Mouse (Mus musculus) liver, postnatal 0 days (tissue): ENCODE results near the gene Ehd2. TPM values are rescaled to one million over a fixed set of nuclear protein-coding genes. Genes with fewer than 3 reads are reported as not detected.

Source experiments
- ATAC-seq: fragments of 200-750 bp; cut with Nextera tagmentation; 2 replicates; pipeline ENCODE4 v1.8.0; 2017; ENCODE audit warnings: mild to moderate bottlenecking, moderate library complexity
- DNase-seq: peaks from one replicate; pipeline ENCODE4 v3.0.0-alpha.2; 2016
- H3K27ac ChIP-seq: fragments of 300-500 bp; sonication (generic); 2 replicates; pipeline ENCODE4 v1.5.1; 2014; ENCODE audit warnings: antibody characterized with exemption, moderate library complexity, mild to moderate bottlenecking, low read depth
- H3K27me3 ChIP-seq: fragments of 300-500 bp; sonication (generic); 2 replicates; pipeline ENCODE4 v1.6.1; 2014; ENCODE audit warnings: low read length, control low read depth, mixed read lengths; ENCODE audit not compliant: insufficient read depth
- H3K36me3 ChIP-seq: fragments of 300-500 bp; sonication (generic); replicated peaks from 2 replicates; pipeline ENCODE4 v1.6.1; 2014; ENCODE audit warnings: mild to moderate bottlenecking, control low read depth, low read length, moderate library complexity, mixed read lengths; ENCODE audit not compliant: insufficient read depth
- H3K4me1 ChIP-seq: fragments of 300-500 bp; sonication (generic); 2 replicates; pipeline ENCODE4 v1.6.1; 2014; ENCODE audit warnings: antibody characterized with exemption, mild to moderate bottlenecking, control low read depth; ENCODE audit not compliant: insufficient read depth
- H3K4me2 ChIP-seq: fragments of 300-500 bp; sonication (generic); 2 replicates; pipeline ENCODE4 v1.6.1; 2014; ENCODE audit warnings: low read depth, mild to moderate bottlenecking, low read length, moderate library complexity, mixed read lengths
- H3K4me3 ChIP-seq: fragments of 300-500 bp; sonication (generic); 2 replicates; pipeline ENCODE4 v1.5.1; 2014; ENCODE audit warnings: low read depth, low read length
- H3K9ac ChIP-seq: fragments of 300-500 bp; sonication (generic); replicated peaks from 2 replicates; pipeline ENCODE4 v1.6.1; 2014; ENCODE audit warnings: mild to moderate bottlenecking, moderate library complexity
- H3K9me3 ChIP-seq: fragments of 300-500 bp; sonication (generic); 2 replicates; pipeline ENCODE4 v1.6.1; 2016; ENCODE audit warnings: mild to moderate bottlenecking, control low read depth, low read length, mixed read lengths
- CTCF ChIP-seq: sonication (generic); IDR thresholded peaks from 2 replicates; pipeline ENCODE4 v1.5.1; 2016; ENCODE audit warnings: antibody characterized with exemption, low read depth
- EP300 ChIP-seq: IDR thresholded peaks from 2 replicates; pipeline ENCODE4 v1.6.1; 2016; ENCODE audit warnings: antibody characterized with exemption, low read depth, mild to moderate bottlenecking
- WGBS: fragments of 180-500 bp; shearing (Covaris S2); extraction: QIAGEN DNeasy Blood & Tissue Kit; methylation state at CpG from one replicate; pipeline ENCODE4 v1.1.7; 2014; ENCODE audit not compliant: insufficient replicate concordance; 5-methylcytosine and 5-hydroxymethylcytosine counted together
- polyA plus RNA-seq: library from polyadenylated mRNA; unstranded; fragments of >200 nt; fragmentation: Nextera tagmentation; extraction: Ambion mirVana; gene quantifications from 2 replicates; pipeline ENCODE4 v1.2.1, GENCODE M21; 2015

Ehd2 gene
- polyA plus RNA-seq, 1 experiment from 2014 or later, result 2.7 TPM

GRCm38 (mm10) chr7:15912183-15912582 is 55.2 kb downstream of the Ehd2 start:
- Histone ChIP-seq H3K27me3 (no peaks in the 10 kb centered on the region), H3K9ac (no peak overlapping the region), H3K36me3 (peaks cover 5% of the 10 kb centered on the region; the same call in 1 of the 2 replicates), H3K4me1 (no peaks in the 10 kb centered on the region), H3K4me2 (no peak overlapping the region), H3K9me3 (no peaks in the 10 kb centered on the region), H3K4me3 (no peak overlapping the region), H3K27ac (no peak overlapping the region)
- 2% methylated on average over 4 of the region's 4 CpGs for WGBS
- TF ChIP-seq CTCF, result peak; percentile 83
- no peak for TF ChIP-seq EP300
- peak; percentile 35; the same call in 1 of the 2 replicates for ATAC-seq
- DNase-seq, result peak; percentile 83

GRCm38 (mm10) chr7:15910521-15910920 is 56.8 kb downstream of the Ehd2 start:
- no peak overlapping the region for H3K9ac ChIP-seq
- DNase-seq (no peak), ATAC-seq (no peak)
- H3K27me3 ChIP-seq, result no peaks in the 10 kb centered on the region
- WGBS, result 68% methylated on average over 5 of the region's 5 CpGs
- no peak for TF ChIP-seq EP300
- TF ChIP-seq CTCF, result no peak
- H3K9me3 ChIP-seq, result no peaks in the 10 kb centered on the region
- H3K4me3 ChIP-seq, result no peak overlapping the region
- no peaks in the 10 kb centered on the region for H3K4me1 ChIP-seq
- no peak overlapping the region for H3K27ac ChIP-seq
- no peaks in the 10 kb centered on the region for H3K36me3 ChIP-seq
- H3K4me2 ChIP-seq, result no peak overlapping the region

- Histone ChIP-seq H3K4me1 (no peaks in the 10 kb centered on the region), H3K9me3 (no peaks in the 10 kb centered on the region), H3K27ac (no peak overlapping the region), H3K4me3 (no peak overlapping the region), H3K4me2 (no peak overlapping the region), H3K27me3 (no peaks in the 10 kb centered on the region), H3K9ac (no peak overlapping the region), H3K36me3 (no peaks in the 10 kb centered on the region)
- DNase-seq (no peak), ATAC-seq (no peak)
- 67% methylated on average over 8 of the region's 8 CpGs for WGBS
- TF ChIP-seq CTCF (no peak), EP300 (no peak)
Measured at GRCm38 (mm10) chr7:15907971-15908590, 59.3 kb downstream of the Ehd2 start.

- H3K4me3 ChIP-seq, result no peak overlapping the region
- ATAC-seq (no peak), DNase-seq (no peak)
- no peaks in the 10 kb centered on the region for H3K4me1 ChIP-seq
- H3K27me3 ChIP-seq, result no peaks in the 10 kb centered on the region
- 63% methylated on average over 1 of the region's 1 CpGs for WGBS
- no peaks in the 10 kb centered on the region for H3K36me3 ChIP-seq
- no peaks in the 10 kb centered on the region for H3K9me3 ChIP-seq
- no peak for TF ChIP-seq CTCF
- no peak overlapping the region for H3K27ac ChIP-seq
- H3K4me2 ChIP-seq, result no peak overlapping the region
- H3K9ac ChIP-seq, result no peak overlapping the region
Measured at GRCm38 (mm10) chr7:15906602-15907001, 60.8 kb downstream of the Ehd2 start.

- Histone ChIP-seq H3K9me3 (no peaks in the 10 kb centered on the region), H3K36me3 (no peaks in the 10 kb centered on the region), H3K4me1 (no peaks in the 10 kb centered on the region), H3K4me2 (no peak overlapping the region), H3K9ac (no peak overlapping the region), H3K27me3 (no peaks in the 10 kb centered on the region), H3K27ac (no peak overlapping the region), H3K4me3 (no peak overlapping the region)
- ATAC-seq, result no peak
- TF ChIP-seq CTCF, result no peak
- TF ChIP-seq EP300, result no peak
- no peak for DNase-seq
- WGBS, result 68% methylated on average over 7 of the region's 7 CpGs
Measured at GRCm38 (mm10) chr7:15905861-15906260, 61.5 kb downstream of the Ehd2 start.

GRCm38 (mm10) chr7:15901366-15902048 is 65.9 kb downstream of the Ehd2 start:
- WGBS, result 63% methylated on average over 9 of the region's 9 CpGs
- Histone ChIP-seq H3K4me2 (no peak overlapping the region), H3K9ac (no peak overlapping the region), H3K27me3 (no peaks in the 10 kb centered on the region), H3K4me1 (no peaks in the 10 kb centered on the region), H3K9me3 (no peaks in the 10 kb centered on the region), H3K36me3 (no peaks in the 10 kb centered on the region), H3K4me3 (no peak overlapping the region), H3K27ac (no peak overlapping the region)
- ATAC-seq (no peak), DNase-seq (no peak)
- TF ChIP-seq CTCF (no peak), EP300 (no peak)

Other genes with a start within 250 kb of the Ehd2 start
- gene Obox5, start 217.4 kb downstream of the Ehd2 start, polyA plus RNA-seq, result not detected in 2 replicates
- gene Obox6, start 127.9 kb downstream of the Ehd2 start, polyA plus RNA-seq, result not detected in 2 replicates
- gene Crx, start 87.6 kb downstream of the Ehd2 start, polyA plus RNA-seq, result not detected in 2 replicates
- not detected in 2 replicates for gene Crxos, start 85.0 kb downstream of the Ehd2 start, polyA plus RNA-seq
- gene Selenow, start 45.2 kb downstream of the Ehd2 start, polyA plus RNA-seq, result 158 and 189 TPM in 2 replicates
- 82.6 and 90.6 TPM in 2 replicates for gene Nop53, start 21.5 kb downstream of the Ehd2 start, polyA plus RNA-seq
- 0.95 and 1.0 TPM in 2 replicates for gene Bicra, start 80.4 kb upstream of the Ehd2 start, polyA plus RNA-seq
- not detected in 2 replicates for gene Zfp541, start 94.2 kb upstream of the Ehd2 start, polyA plus RNA-seq
- 96.6 and 105 TPM in 2 replicates for gene Napa, start 130.9 kb upstream of the Ehd2 start, polyA plus RNA-seq
- 6.5 and 7.5 TPM in 2 replicates for gene Kptn, start 152.3 kb upstream of the Ehd2 start, polyA plus RNA-seq
- not detected in 2 replicates for gene Slc8a2, start 162.3 kb upstream of the Ehd2 start, polyA plus RNA-seq
- gene Meis3, start 207.5 kb upstream of the Ehd2 start, polyA plus RNA-seq, result 1.9 and 2.0 TPM in 2 replicates